ENCODE assay signal across 19 mouse cellular contexts in the genomic region with DNA sequence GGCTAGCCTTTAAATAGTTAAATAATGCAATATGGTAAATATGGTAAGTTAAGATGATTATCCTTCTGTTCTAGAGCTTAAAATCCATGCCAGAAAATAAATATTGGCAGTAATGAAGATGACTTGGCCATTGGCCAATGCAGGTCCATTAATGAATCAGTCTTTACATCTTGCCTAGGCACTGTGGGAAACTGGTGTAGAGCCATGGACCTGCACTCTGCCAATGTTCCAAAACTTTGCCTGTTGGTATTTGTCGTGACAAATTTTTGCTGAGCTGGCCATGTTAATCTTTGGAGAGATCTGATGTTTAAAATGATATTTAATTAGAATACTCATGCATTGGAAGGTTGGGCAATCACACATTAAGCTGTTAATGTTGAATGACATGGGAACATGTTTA.
"Had no signal": no experiment of that assay in that cellular context is flagged by ENCODE, and none has a peak within 500 bp of the region (broad histone marks: within the 10 kb centered on the region; RNA-seq: fewer than 3 reads in every experiment).

No protein-coding gene starts in this region.

- H3K27ac ChIP-seq: midbrain, embryonic 10.5 days; midbrain, embryonic 12.5 days; neural tube, embryonic 13.5 days; neural tube, embryonic 15.5 days had no signal

- H3K9me3 ChIP-seq: midbrain, embryonic 10.5 days; midbrain, embryonic 12.5 days; neural tube, embryonic 13.5 days; neural tube, embryonic 15.5 days had no signal

- ATAC-seq: midbrain, embryonic 16.5 days had no signal

- H3K27me3 ChIP-seq: midbrain, embryonic 12.5 days; neural tube, embryonic 13.5 days; neural tube, embryonic 15.5 days had no signal

- DNase-seq: lung, adult 18-20 months; lung, embryonic 14.5 days; lung, postnatal 10 days; lung, postnatal 4 days; midbrain, embryonic 14.5 days; retina, postnatal 1 day; right cerebral cortex, adult 18-20 months; right cerebral cortex, postnatal 25 days; right cerebral cortex, postnatal 4 days; spleen, adult 18-20 months; thymus, adult 18-20 months; thymus, postnatal 14 days; thymus, postnatal 36 days had no signal

- H3K9ac ChIP-seq: lung, embryonic 14.5 days; midbrain, embryonic 12.5 days; neural tube, embryonic 13.5 days; neural tube, embryonic 15.5 days had no signal

- H3K4me1 ChIP-seq: midbrain, embryonic 10.5 days; midbrain, embryonic 12.5 days had no signal

- H3K36me3 ChIP-seq: midbrain, embryonic 10.5 days; midbrain, embryonic 12.5 days; neural tube, embryonic 13.5 days; neural tube, embryonic 15.5 days had no signal

- H3K4me3 ChIP-seq: midbrain, embryonic 10.5 days; midbrain, embryonic 12.5 days; myocyte; neural tube, embryonic 13.5 days; neural tube, embryonic 15.5 days had no signal

- H3K4me2 ChIP-seq: lung, embryonic 14.5 days; midbrain, embryonic 12.5 days; neural tube, embryonic 13.5 days; neural tube, embryonic 15.5 days had no signal
